ENCODE assay signal across 27 mouse cellular contexts in the genomic region with DNA sequence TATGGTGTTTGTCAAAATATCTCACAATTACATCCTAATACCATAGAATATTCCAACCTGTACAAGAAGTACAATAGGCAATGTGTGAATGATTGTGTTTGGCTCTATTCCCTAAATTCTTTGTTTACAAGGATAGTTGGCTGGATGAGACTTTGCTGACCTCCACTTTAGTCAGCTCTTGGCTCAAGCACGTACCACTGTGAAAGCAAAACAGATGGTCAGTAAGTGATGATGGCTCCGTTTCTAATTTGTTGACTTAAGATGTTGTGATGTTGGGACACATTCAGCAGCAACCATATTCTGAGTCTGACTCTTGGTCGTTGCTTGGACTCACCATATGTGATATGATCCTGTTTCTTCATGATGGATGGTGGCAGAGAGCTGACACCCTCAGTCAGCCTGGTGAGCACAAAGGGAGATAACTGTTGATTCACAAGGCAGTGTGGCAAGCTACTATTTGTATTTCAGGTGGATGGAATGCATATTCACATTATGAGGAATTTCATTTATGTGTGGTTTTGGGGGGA.
DNase-seq lines count a peak whose midpoint lies in the region; ATAC-seq and TF ChIP-seq lines count a peak whose summit lies in the region.
"Had no signal": no experiment of that assay in that cellular context is flagged by ENCODE, and none has a peak within 500 bp of the region (broad histone marks: within the 10 kb centered on the region; RNA-seq: fewer than 3 reads in every experiment).

No protein-coding gene starts in this region.

- no peak overlapping the region for H3K9ac ChIP-seq in forebrain, embryonic 14.5 days (ENCODE audit: low read length)
- no peak overlapping the region for H3K9ac ChIP-seq in forebrain, postnatal 0 days
- H3K9ac ChIP-seq in lung, embryonic 14.5 days: no peak overlapping the region
- H3K9ac ChIP-seq: embryonic facial prominence, embryonic 12.5 days; heart, embryonic 13.5 days; limb, embryonic 13.5 days; liver, embryonic 13.5 days; midbrain, embryonic 13.5 days had no signal

- H3K27ac ChIP-seq in forebrain, embryonic 14.5 days (ENCODE audit: low read depth, low read length): no peak overlapping the region
- H3K27ac ChIP-seq in forebrain, postnatal 0 days (ENCODE audit: low read depth, low read length): no peak overlapping the region
- no peak overlapping the region for H3K27ac ChIP-seq in lung, embryonic 14.5 days (ENCODE audit: low read depth)
- no peak overlapping the region for H3K27ac ChIP-seq in kidney, adult 2 months (ENCODE audit: insufficient read depth, low read depth, low read length)
- H3K27ac ChIP-seq: embryonic facial prominence, embryonic 12.5 days; gastrocnemius, adult 2 months; heart, adult 2 months; heart, embryonic 13.5 days; layer of hippocampus, adult 2 months; limb, embryonic 13.5 days; liver, embryonic 13.5 days; macrophage; midbrain, embryonic 13.5 days had no signal

- no peaks in the 10 kb centered on the region for H3K9me3 ChIP-seq in forebrain, embryonic 14.5 days (replicated peaks; ENCODE audit: control insufficient read depth, low read length)
- H3K9me3 ChIP-seq in forebrain, postnatal 0 days (ENCODE audit: low read length): no peaks in the 10 kb centered on the region
- no peaks in the 10 kb centered on the region for H3K9me3 ChIP-seq in lung, embryonic 14.5 days (ENCODE audit: low read depth, low read length)
- H3K9me3 ChIP-seq: embryonic facial prominence, embryonic 12.5 days; heart, embryonic 13.5 days; limb, embryonic 13.5 days; liver, embryonic 13.5 days; midbrain, embryonic 13.5 days had no signal

- peak; percentile 56; the same call in 1 of the 2 replicates for ATAC-seq in cerebellum, adult (ENCODE audit: insufficient number of reproducible peaks, low FRiP score, low TSS enrichment)
- ATAC-seq in forebrain, embryonic 14.5 days: no peak
- no peak for ATAC-seq in forebrain, postnatal 0 days
- no peak; the same call in 1 of the 2 replicates for ATAC-seq in lung, embryonic 14.5 days (ENCODE audit: insufficient read depth)
- ATAC-seq: hindbrain, embryonic 16.5 days; midbrain, embryonic 13.5 days had no signal

- H3K4me1 ChIP-seq in forebrain, embryonic 14.5 days (ENCODE audit: control insufficient read depth, insufficient read depth, low read length): no peaks in the 10 kb centered on the region
- no peaks in the 10 kb centered on the region for H3K4me1 ChIP-seq in forebrain, postnatal 0 days (ENCODE audit: insufficient read depth)
- no peaks in the 10 kb centered on the region for H3K4me1 ChIP-seq in lung, embryonic 14.5 days (ENCODE audit: insufficient read depth)
- no peaks in the 10 kb centered on the region for H3K4me1 ChIP-seq in kidney, adult 2 months (ENCODE audit: control insufficient read depth, insufficient read depth, low read length)
- H3K4me1 ChIP-seq: embryonic facial prominence, embryonic 12.5 days; heart, embryonic 13.5 days; limb, embryonic 13.5 days; liver, embryonic 13.5 days; midbrain, embryonic 13.5 days had no signal

- no peaks in the 10 kb centered on the region for H3K27me3 ChIP-seq in forebrain, embryonic 14.5 days (replicated peaks; ENCODE audit: control insufficient read depth, insufficient read depth, low read length)
- no peaks in the 10 kb centered on the region for H3K27me3 ChIP-seq in forebrain, postnatal 0 days (ENCODE audit: insufficient read depth, low read length)
- no peaks in the 10 kb centered on the region for H3K27me3 ChIP-seq in lung, embryonic 14.5 days (ENCODE audit: insufficient read depth, low read length)
- no peaks in the 10 kb centered on the region for H3K27me3 ChIP-seq in kidney, adult 2 months (replicated peaks; ENCODE audit: control insufficient read depth, insufficient read depth, low read length)
- H3K27me3 ChIP-seq: CH12.LX; embryonic facial prominence, embryonic 12.5 days; heart, embryonic 13.5 days; limb, embryonic 13.5 days; liver, embryonic 13.5 days; midbrain, embryonic 13.5 days had no signal

- DNase-seq in cerebellum, adult 11-12 months: no peak
- DNase-seq in forebrain, embryonic 14.5 days (ENCODE audit: low spot score): peak; percentile 5
- DNase-seq in forebrain, postnatal 0 days: no peak
- peak; percentile 50 for DNase-seq in lung, embryonic 14.5 days
- no peak for DNase-seq in lung, postnatal 4 days
- DNase-seq in cerebellum, postnatal 25 days: peak; percentile 35 to 41
- no peak for DNase-seq in kidney, adult 2 months
- DNase-seq: adrenal gland, adult 8-10 months; gastrocnemius, adult 2 months; gastrocnemius, postnatal 36 days; heart, adult 2 months; heart, postnatal 14 days; kidney, adult 18-20 months; kidney, postnatal 36 days; liver, embryonic 13.5 days; lung, adult 2 months; thymus, adult 2 months; thymus, postnatal 36 days had no signal

- no peak for TF ChIP-seq POLR2A in kidney, adult 2 months (IDR thresholded peaks at IDR 0.05; ENCODE audit: low read depth, low read length)

- no peak overlapping the region for H3K4me2 ChIP-seq in forebrain, embryonic 14.5 days (ENCODE audit: low read length)
- H3K4me2 ChIP-seq in forebrain, postnatal 0 days (ENCODE audit: low read depth): no peak overlapping the region
- H3K4me2 ChIP-seq in lung, embryonic 14.5 days: no peak overlapping the region
- H3K4me2 ChIP-seq: embryonic facial prominence, embryonic 12.5 days; heart, embryonic 13.5 days; limb, embryonic 13.5 days; liver, embryonic 13.5 days; midbrain, embryonic 13.5 days had no signal

- no peak for TF ChIP-seq CTCF in forebrain, postnatal 0 days (IDR thresholded peaks at IDR 0.05; ENCODE audit: low read depth)
- TF ChIP-seq CTCF in lung, embryonic 14.5 days (IDR thresholded peaks at IDR 0.05; ENCODE audit: low read depth): no peak
- no peak for TF ChIP-seq CTCF in kidney, adult 2 months (conservative IDR thresholded peaks at IDR 0.05; ENCODE audit: insufficient read depth, insufficient read length, low read depth, low read length)

- 70% methylated on average over 3 of the region's 3 CpGs for WGBS in forebrain, embryonic 14.5 days
- WGBS in forebrain, postnatal 0 days: 59% methylated on average over 3 of the region's 3 CpGs
- 26% methylated on average over 3 of the region's 3 CpGs for WGBS in lung, embryonic 14.5 days
- WGBS in kidney, adult 2 months: 62% methylated on average over 3 of the region's 3 CpGs

- H3K4me3 ChIP-seq in forebrain, embryonic 14.5 days (ENCODE audit: low read depth, low read length): no peak overlapping the region
- no peak overlapping the region for H3K4me3 ChIP-seq in forebrain, postnatal 0 days (ENCODE audit: low read depth, low read length)
- no peak overlapping the region for H3K4me3 ChIP-seq in lung, embryonic 14.5 days (ENCODE audit: low read depth, low read length)
- H3K4me3 ChIP-seq in kidney, adult 2 months (ENCODE audit: insufficient read depth, low read depth, low read length): no peak overlapping the region
- H3K4me3 ChIP-seq: embryonic facial prominence, embryonic 12.5 days; gastrocnemius, adult 2 months; heart, adult 2 months; heart, embryonic 13.5 days; layer of hippocampus, adult 2 months; limb, embryonic 13.5 days; liver, embryonic 13.5 days; midbrain, embryonic 13.5 days had no signal

- H3K36me3 ChIP-seq in forebrain, embryonic 14.5 days (ENCODE audit: control insufficient read depth, insufficient read depth, low read length): no peaks in the 10 kb centered on the region
- no peaks in the 10 kb centered on the region for H3K36me3 ChIP-seq in forebrain, postnatal 0 days (ENCODE audit: insufficient read depth)
- no peaks in the 10 kb centered on the region for H3K36me3 ChIP-seq in lung, embryonic 14.5 days (ENCODE audit: insufficient read depth)
- no peaks in the 10 kb centered on the region for H3K36me3 ChIP-seq in kidney, adult 2 months (ENCODE audit: control insufficient read depth, insufficient read depth, low read length)
- H3K36me3 ChIP-seq: embryonic facial prominence, embryonic 12.5 days; heart, embryonic 13.5 days; limb, embryonic 13.5 days; liver, embryonic 13.5 days; midbrain, embryonic 13.5 days had no signal

Comparison
In these comparisons a context has a peak if more than half of its experiments do, and no peak if none do; other contexts are left out.
1. DNase-seq: peak in forebrain, embryonic 14.5 days (single experiment), lung, embryonic 14.5 days (single experiment) and cerebellum, postnatal 25 days (2 of 2); none in cerebellum, adult 11-12 months (single experiment), forebrain, postnatal 0 days (single experiment), lung, postnatal 4 days (0 of 2) and kidney, adult 2 months (single experiment).